Mouse (Mus musculus) testis, adult 2 months (tissue): Measurements from ENCODE around the gene Olfr871. TPM values are rescaled to one million over a fixed set of nuclear protein-coding genes. Genes with fewer than 3 reads are reported as not detected.
"Not testable (repeated sequence)": the region's sequence is repeated elsewhere in the genome, so short reads cannot be mapped to it uniquely, and the experiment has no call there.

ENCODE experiments used
- H3K27ac ChIP-seq: fragments of 200-500 bp; 2 replicates; pipeline ENCODE4 v1.5.1; 2012; ENCODE audit warnings: low read depth, low read length; ENCODE audit not compliant: control insufficient read depth, insufficient read depth
- H3K27me3 ChIP-seq: fragments of 200-500 bp; 2 replicates; pipeline ENCODE4 v1.6.1; 2012; ENCODE audit warnings: mild to moderate bottlenecking, low read length, moderate library complexity; ENCODE audit not compliant: control insufficient read depth, insufficient read depth
- H3K36me3 ChIP-seq: fragments of 200-500 bp; 2 replicates; pipeline ENCODE4 v1.6.1; 2012; ENCODE audit warnings: mild to moderate bottlenecking, low read length; ENCODE audit not compliant: control insufficient read depth, insufficient read depth
- H3K4me1 ChIP-seq: fragments of 200-500 bp; 2 replicates; pipeline ENCODE4 v1.6.1; 2012; ENCODE audit warnings: low read length; ENCODE audit not compliant: control insufficient read depth, insufficient read depth
- H3K4me3 ChIP-seq: fragments of 200-500 bp; 2 replicates; pipeline ENCODE4 v1.5.1; 2012; ENCODE audit warnings: low read depth, mild to moderate bottlenecking, low read length, moderate library complexity, mixed read lengths; ENCODE audit not compliant: control insufficient read depth
- CTCF ChIP-seq: fragments of 200-500 bp; IDR thresholded peaks from 2 replicates; pipeline ENCODE4 v1.5.1; 2012; ENCODE audit warnings: low read depth, mild to moderate bottlenecking, inconsistent platforms, low read length, moderate library complexity; ENCODE audit not compliant: control insufficient read depth, insufficient read depth, insufficient replicate concordance
- POLR2A ChIP-seq: fragments of 200-500 bp; IDR thresholded peaks from 2 replicates; pipeline ENCODE4 v1.6.1; 2012; ENCODE audit warnings: low read depth, mild to moderate bottlenecking, inconsistent platforms, low read length, moderate library complexity; ENCODE audit not compliant: control insufficient read depth
- polyA plus RNA-seq: library from polyadenylated mRNA; depleted of rRNA; stranded (reverse); fragments of >200 nt; gene quantifications from 2 replicates; pipeline ENCODE4 v1.2.3, GENCODE M21; 2012; rRNA removed

Gene Olfr871
- not detected in 2 replicates for polyA plus RNA-seq

DNA sequence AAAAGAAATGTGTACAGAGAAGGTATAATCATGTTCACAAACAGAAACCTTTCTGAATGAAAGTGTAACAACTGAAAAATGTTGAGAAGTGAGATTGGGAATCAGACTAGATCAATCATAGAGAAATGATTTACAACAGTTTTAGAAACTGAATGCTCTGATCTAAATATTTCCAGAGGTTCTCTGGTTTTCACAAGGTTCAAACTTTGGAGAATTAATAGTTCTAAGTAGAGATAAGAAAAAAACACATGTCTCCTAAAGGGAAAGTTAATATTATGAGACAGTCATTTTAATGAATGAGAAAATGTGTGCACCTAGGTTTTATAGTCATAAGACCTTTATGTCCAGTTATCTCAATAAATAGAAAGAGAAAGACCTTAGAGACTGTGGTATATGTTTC is at the start of gene Olfr871:
Olfr871 (plus strand) TSS at position 301 of the 400 bp plus-strand sequence.
- Histone ChIP-seq H3K36me3 (no peaks in the 10 kb centered on the region), H3K4me3 (no peak within 1 kb of the TSS), H3K27me3 (no peaks in the 10 kb centered on the region), H3K4me1 (no peaks in the 10 kb centered on the region), H3K27ac (no peak within 1 kb of the TSS)
- TF ChIP-seq POLR2A = no peak
- TF ChIP-seq CTCF = no peak

DNA sequence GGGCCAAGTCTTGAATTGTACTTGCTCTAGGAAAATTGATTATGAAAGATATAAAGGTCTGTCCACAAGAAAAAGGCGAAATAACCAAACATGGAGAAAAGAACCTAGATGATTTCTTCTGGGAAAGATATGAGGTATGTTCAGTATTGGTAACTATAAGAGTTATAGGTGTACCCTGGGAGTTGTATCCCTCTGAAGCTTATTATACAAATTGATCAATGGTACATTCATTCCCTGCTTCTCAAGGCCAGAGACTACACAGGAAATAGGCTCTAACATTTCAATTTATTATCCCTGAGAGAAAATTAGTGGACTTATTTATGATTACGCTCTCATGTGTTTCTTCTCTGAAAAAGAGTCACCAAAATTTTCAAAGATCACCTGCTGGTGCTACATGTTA is 38.0 kb upstream of the Olfr871 start, which contains the start of gene Olfr870:
Olfr870 (minus strand) TSS at position 101 of the 400 bp plus-strand sequence.
- no peak for TF ChIP-seq CTCF
- no peak for TF ChIP-seq POLR2A
- H3K36me3 ChIP-seq = no peaks in the 10 kb centered on the region
- H3K4me3 ChIP-seq = no peak within 1 kb of the TSS
- no peak within 1 kb of the TSS for H3K27ac ChIP-seq
- H3K27me3 ChIP-seq = no peaks in the 10 kb centered on the region
- no peaks in the 10 kb centered on the region for H3K4me1 ChIP-seq

DNA sequence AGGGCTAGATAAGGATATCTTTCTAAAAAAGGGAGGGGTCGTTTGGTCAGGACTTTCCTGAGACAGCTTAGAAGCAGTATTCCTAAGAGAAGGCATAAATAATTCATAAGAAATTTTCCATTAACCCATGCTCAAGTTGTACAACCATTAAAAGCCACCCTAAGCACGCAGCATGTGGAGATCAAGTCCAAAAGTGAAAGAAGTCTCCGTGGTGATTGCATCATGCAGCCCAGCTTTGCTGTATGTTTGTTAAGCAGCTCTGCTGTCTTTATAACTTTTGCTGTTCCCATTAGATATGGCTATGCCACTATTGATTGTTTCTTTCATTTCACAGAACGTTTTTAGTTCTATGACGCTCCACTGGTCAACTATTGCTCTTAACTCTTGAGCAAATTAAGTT is 32.5 kb upstream of the Olfr871 start:
- TF ChIP-seq POLR2A (no peak), CTCF (no peak)
- Histone ChIP-seq H3K4me1 (no peaks in the 10 kb centered on the region), H3K27ac (no peak overlapping the region), H3K27me3 (no peaks in the 10 kb centered on the region), H3K4me3 (no peak overlapping the region), H3K36me3 (no peaks in the 10 kb centered on the region)

DNA sequence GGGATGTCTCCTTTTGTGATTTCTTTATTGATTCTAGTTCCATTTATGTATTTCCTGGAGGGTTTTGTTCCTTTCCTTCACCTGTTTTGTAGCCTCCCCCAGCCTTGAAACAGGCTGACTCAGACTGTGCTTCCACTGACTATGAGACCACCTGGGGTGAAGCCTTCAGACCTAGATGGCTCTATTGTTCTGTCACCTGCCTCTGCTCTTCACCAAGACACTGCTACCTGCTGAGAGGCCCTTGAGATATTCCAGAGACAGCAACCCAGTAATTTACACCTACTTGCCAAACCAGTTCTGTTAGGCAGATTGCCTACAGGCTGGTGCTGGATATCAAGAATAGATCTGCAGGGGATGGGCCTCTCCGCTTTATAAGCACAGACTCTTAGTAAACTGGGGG is 9.9 kb upstream of the Olfr871 start:
- H3K4me1 ChIP-seq = no peaks in the 10 kb centered on the region
- H3K27ac ChIP-seq = no peak overlapping the region
- TF ChIP-seq POLR2A (no peak), CTCF (no peak)
- H3K27me3 ChIP-seq = no peaks in the 10 kb centered on the region
- no peak overlapping the region for H3K4me3 ChIP-seq
- no peaks in the 10 kb centered on the region for H3K36me3 ChIP-seq

DNA sequence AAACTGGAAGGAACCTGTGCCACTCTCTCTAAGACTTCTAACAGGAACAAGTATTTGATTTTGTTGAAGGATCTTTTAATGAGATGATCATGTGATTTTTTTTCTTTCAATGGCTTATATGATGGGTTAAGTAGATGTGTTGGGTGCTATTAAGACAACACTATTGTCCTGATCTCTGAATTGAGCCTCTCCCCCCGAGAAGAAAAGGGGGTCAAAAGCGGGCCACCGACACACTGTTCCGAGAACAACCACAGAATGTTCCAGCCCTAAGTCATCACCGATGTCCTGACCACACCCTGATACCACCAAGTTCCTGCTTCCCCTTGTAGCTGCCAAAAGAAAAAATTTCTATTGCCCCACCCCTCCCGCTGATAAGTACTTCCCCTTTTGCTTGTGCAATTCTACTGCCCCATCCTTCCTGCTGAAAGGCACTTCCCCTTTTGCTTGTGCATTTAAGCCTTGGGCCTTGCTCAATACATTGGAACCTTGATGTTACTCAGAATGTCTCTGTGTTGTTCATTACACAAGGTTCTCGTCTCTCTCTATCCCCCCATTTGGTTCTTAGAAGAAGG is 8.5 kb upstream of the Olfr871 start:
- H3K27me3 ChIP-seq, H3K4me1 ChIP-seq, H3K27ac ChIP-seq, H3K4me3 ChIP-seq, H3K36me3 ChIP-seq: not testable (repeated sequence)

DNA sequence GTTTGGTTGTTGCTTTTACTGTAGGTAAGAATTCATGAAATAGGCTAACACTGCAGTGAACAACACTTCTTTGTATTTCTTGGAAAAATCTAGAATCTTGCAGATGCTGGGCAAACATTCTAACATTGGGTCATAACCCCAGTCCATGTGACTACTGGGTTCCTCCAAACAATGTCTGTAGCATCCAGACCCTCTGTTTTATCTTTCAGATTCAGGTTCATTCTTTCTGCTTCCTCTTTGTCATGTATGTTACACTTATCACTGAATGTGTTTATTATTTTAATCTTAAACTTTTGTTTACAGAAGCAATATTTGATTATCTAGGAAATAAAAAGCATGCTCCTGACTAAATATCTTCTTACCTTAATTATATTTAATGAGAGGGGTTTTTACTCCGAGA is 1.2 kb upstream of the Olfr871 start:
- no peak overlapping the region for H3K4me3 ChIP-seq
- no peaks in the 10 kb centered on the region for H3K36me3 ChIP-seq
- no peaks in the 10 kb centered on the region for H3K4me1 ChIP-seq
- TF ChIP-seq POLR2A (no peak), CTCF (no peak)
- no peaks in the 10 kb centered on the region for H3K27me3 ChIP-seq
- H3K27ac ChIP-seq = no peak overlapping the region

DNA sequence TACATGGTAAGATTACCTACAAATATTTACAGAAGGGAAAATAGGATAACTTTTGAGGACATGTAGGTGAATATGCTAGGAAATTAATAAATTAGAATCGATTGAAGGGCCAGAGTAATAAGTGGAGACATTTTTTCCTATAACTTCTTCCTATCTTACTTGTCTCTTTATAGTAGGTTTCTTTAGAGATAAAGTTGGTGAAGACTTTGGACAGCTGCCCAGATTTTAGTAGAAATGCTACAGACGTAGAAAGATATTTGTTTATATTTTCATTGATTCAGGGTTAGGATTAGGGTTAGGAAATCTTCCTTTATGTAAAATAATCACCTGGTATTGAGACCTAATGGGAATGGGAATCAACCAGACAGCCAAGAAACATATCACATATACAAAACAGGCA is 530 bp upstream of the Olfr871 start:
- no peaks in the 10 kb centered on the region for H3K27me3 ChIP-seq
- H3K4me3 ChIP-seq = no peak overlapping the region
- H3K36me3 ChIP-seq = no peaks in the 10 kb centered on the region
- no peak overlapping the region for H3K27ac ChIP-seq
- no peaks in the 10 kb centered on the region for H3K4me1 ChIP-seq
- no peak for TF ChIP-seq CTCF
- TF ChIP-seq POLR2A = no peak

DNA sequence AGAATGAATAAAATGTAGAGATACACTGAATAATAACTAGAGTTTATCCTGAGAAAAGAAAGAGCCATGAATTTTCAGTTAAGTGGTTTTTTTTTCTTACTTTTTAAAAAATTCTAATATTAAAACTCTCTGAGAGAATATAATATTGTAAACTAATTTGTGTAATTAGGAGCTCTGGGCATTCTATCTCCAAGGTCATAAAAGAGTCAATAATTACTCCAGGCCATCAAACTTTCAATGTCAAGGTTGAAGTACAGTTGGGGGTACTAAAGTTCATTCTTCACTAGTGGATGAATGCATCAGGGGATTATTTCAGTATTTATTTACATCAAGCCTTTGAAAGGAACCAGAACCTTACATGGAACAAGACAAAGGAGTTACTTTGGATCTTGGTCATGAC is 24.8 kb downstream of the Olfr871 start, which contains the start of gene Olfr872:
Olfr872 (plus strand) TSS at position 301 of the 400 bp plus-strand sequence.
- no peak within 1 kb of the TSS for H3K4me3 ChIP-seq
- TF ChIP-seq CTCF (no peak), POLR2A (no peak)
- no peak within 1 kb of the TSS for H3K27ac ChIP-seq
- no peaks in the 10 kb centered on the region for H3K27me3 ChIP-seq
- no peaks in the 10 kb centered on the region for H3K36me3 ChIP-seq
- H3K4me1 ChIP-seq = no peaks in the 10 kb centered on the region
